Mouse (Mus musculus) erythroid progenitor cell, adult 5-6 weeks (primary cell): ENCODE data around the gene Mif4gd. TPM values are rescaled to one million over a fixed set of nuclear protein-coding genes. Genes with fewer than 3 reads are reported as not detected.
A peak's percentile ranks its signal among the peaks of the same experiment; 100 is the strongest.

Source experiments
- ATAC-seq: replicated peaks from 2 replicates; pipeline ENCODE4 v1.8.0; 2016; ENCODE audit warnings: moderate number of reproducible peaks, mild to moderate bottlenecking, moderate TSS enrichment, inconsistent platforms; ENCODE audit not compliant: poor library complexity, low FRiP score, severe bottlenecking
- total RNA-seq, 2 experiments: library from RNA; stranded (forward) in 1 of 2; stranded (reverse) in 1 of 2; fragments of 150-400 nt in 1 of 2; fragments of 186-747, 209-891 nt in 1 of 2; gene quantifications; 2 replicates each; pipeline versions ENCODE4 v1.2.3 to v1.2.4; 2015 to 2017; ENCODE audit warnings: low replicate concordance in 2 of 2

Gene Mif4gd
- total RNA-seq, 2 experiments from 2014 or later = 36.5 to 66.7 TPM

GRCm38 (mm10) chr11:115615108-115615825 lies 2.5 kb upstream of the Mif4gd start:
- no peak for ATAC-seq

- ATAC-seq = no peak
Observed at GRCm38 (mm10) chr11:115614346-115615107, 1.8 kb upstream of the Mif4gd start.

- ATAC-seq = peak; percentile 55
Observed at GRCm38 (mm10) chr11:115613138-115613945, 573 bp upstream of the Mif4gd start.

GRCm38 (mm10) chr11:115612059-115612409 lies 735 bp downstream of the Mif4gd start:
- peak; percentile 51 for ATAC-seq

GRCm38 (mm10) chr11:115611173-115611572 lies 1.6 kb downstream of the Mif4gd start:
- ATAC-seq = no peak

- no peak for ATAC-seq
Observed at GRCm38 (mm10) chr11:115609576-115609975, 3.2 kb downstream of the Mif4gd start.

GRCm38 (mm10) chr11:115608421-115609399 lies 4.1 kb downstream of the Mif4gd start:
- ATAC-seq = no peak

- ATAC-seq = no peak
Observed at GRCm38 (mm10) chr11:115606733-115607132, 6.0 kb downstream of the Mif4gd start.

- no peak; the same call in 1 of the 2 replicates for ATAC-seq
Observed at GRCm38 (mm10) chr11:115604304-115604696, 8.5 kb downstream of the Mif4gd start.

GRCm38 (mm10) chr11:115603476-115604303 lies 9.1 kb downstream of the Mif4gd start, which contains the start of the genes Mrps7 and Gga3:
Gene Mrps7, plus strand, starts transcription at chr11:115603925.
Gene Gga3, minus strand, starts transcription at chr11:115604051.
- peak; percentile 88 for ATAC-seq

GRCm38 (mm10) chr11:115603128-115603475 lies 9.7 kb downstream of the Mif4gd start:
- ATAC-seq = no peak

GRCm38 (mm10) chr11:115601174-115601573 lies 11.6 kb downstream of the Mif4gd start:
- ATAC-seq = no peak

GRCm38 (mm10) chr11:115600743-115601142 lies 12.0 kb downstream of the Mif4gd start:
- ATAC-seq = no peak

- ATAC-seq = no peak
Observed at GRCm38 (mm10) chr11:115599722-115600121, 13.0 kb downstream of the Mif4gd start.

GRCm38 (mm10) chr11:115598309-115598708 lies 14.5 kb downstream of the Mif4gd start:
- ATAC-seq = no peak

- ATAC-seq = no peak
Observed at GRCm38 (mm10) chr11:115595209-115595608, 17.6 kb downstream of the Mif4gd start.

GRCm38 (mm10) chr11:115590526-115591075 lies 22.2 kb downstream of the Mif4gd start:
- no peak for ATAC-seq

- ATAC-seq = no peak
Observed at GRCm38 (mm10) chr11:115587984-115588383, 24.8 kb downstream of the Mif4gd start.
